Mouse (Mus musculus) limb, embryonic 11.5 days (tissue): ENCODE results near the gene Tspan17. TPM values are rescaled to one million over a fixed set of nuclear protein-coding genes. Genes with fewer than 3 reads are reported as not detected.
A peak's percentile ranks its signal among the peaks of the same experiment; 100 is the strongest.
"Not testable (repeated sequence)": the region's sequence is repeated elsewhere in the genome, so short reads cannot be mapped to it uniquely, and the experiment has no call there.

Source experiments
- ATAC-seq: fragments of 200-750 bp; cut with Nextera tagmentation; 2 replicates; pipeline ENCODE4 v1.8.0; 2017; ENCODE audit warnings: low read depth; ENCODE audit not compliant: insufficient number of reproducible peaks, low FRiP score, low TSS enrichment
- DNase-seq: peaks from one replicate; pipeline ENCODE4 v3.0.0-alpha.2; 2015; ENCODE audit warnings: low spot score
- H3K27ac ChIP-seq: fragments of 300-500 bp; sonication (generic); replicated peaks from 2 replicates; pipeline ENCODE4 v1.5.1; 2014; ENCODE audit warnings: low read depth, mild to moderate bottlenecking, low read length
- H3K27me3 ChIP-seq: fragments of 300-500 bp; sonication (generic); 2 replicates; pipeline ENCODE4 v1.6.1; 2014; ENCODE audit warnings: mild to moderate bottlenecking, low read length, mixed read lengths; ENCODE audit not compliant: control insufficient read depth, insufficient read depth
- H3K36me3 ChIP-seq: fragments of 300-500 bp; sonication (generic); 2 replicates; pipeline ENCODE4 v1.6.1; 2014; ENCODE audit warnings: mild to moderate bottlenecking, low read length, moderate library complexity, mixed read lengths; ENCODE audit not compliant: control insufficient read depth, insufficient read depth
- H3K4me1 ChIP-seq: fragments of 300-500 bp; sonication (generic); 2 replicates; pipeline ENCODE4 v1.6.1; 2014; ENCODE audit warnings: low read length, mixed read lengths; ENCODE audit not compliant: control insufficient read depth, insufficient read depth
- H3K4me2 ChIP-seq: fragments of 300-500 bp; sonication (generic); 2 replicates; pipeline ENCODE4 v1.6.1; 2014; ENCODE audit warnings: low read depth, mild to moderate bottlenecking, moderate library complexity; ENCODE audit not compliant: severe bottlenecking
- H3K4me3 ChIP-seq: fragments of 300-500 bp; sonication (generic); 2 replicates; pipeline ENCODE4 v1.5.1; 2014; ENCODE audit warnings: low read depth, low read length
- H3K9ac ChIP-seq: fragments of 300-500 bp; sonication (generic); 2 replicates; pipeline ENCODE4 v1.6.1; 2014; ENCODE audit warnings: mild to moderate bottlenecking, low read length
- H3K9me3 ChIP-seq: fragments of 300-500 bp; sonication (generic); 2 replicates; pipeline ENCODE4 v1.6.1; 2016; ENCODE audit warnings: low read length; ENCODE audit not compliant: control insufficient read depth
- WGBS: fragments of 180-500 bp; shearing (Covaris S2); extraction: QIAGEN DNeasy Blood & Tissue Kit; methylation state at CpG from one replicate; pipeline ENCODE4 v1.1.7; 2014; 5-methylcytosine and 5-hydroxymethylcytosine counted together
- polyA plus RNA-seq: library from polyadenylated mRNA; unstranded; fragments of >200 nt; fragmentation: Nextera tagmentation; extraction: Ambion mirVana; gene quantifications from 2 replicates; pipeline ENCODE4 v1.2.1, GENCODE M21; 2014

Tspan17 gene
- polyA plus RNA-seq, 1 experiment from 2014 or later = 1.8 TPM

DNA sequence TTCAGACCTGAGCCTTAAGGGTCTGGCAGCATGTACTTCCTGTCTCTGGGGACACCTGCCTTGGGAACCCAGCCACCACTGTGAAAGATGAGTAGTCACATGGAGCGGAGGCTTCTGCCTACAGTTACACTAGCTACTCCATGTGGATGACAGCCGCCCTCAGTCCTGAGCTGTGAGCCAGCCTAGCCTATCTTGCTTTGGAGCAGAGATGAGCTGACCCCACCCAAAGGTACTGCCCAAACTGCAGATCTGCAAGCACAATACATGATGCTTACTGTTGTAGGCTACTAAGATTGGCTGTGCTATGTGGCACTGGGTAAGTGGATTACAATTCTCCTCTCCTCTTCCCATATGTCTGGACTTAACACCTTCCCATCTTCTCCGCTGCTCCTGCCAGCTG is 8.1 kb upstream of the Tspan17 start:
- DNase-seq (no peak), ATAC-seq (no peak)
- H3K4me3 ChIP-seq = no peak overlapping the region
- H3K36me3 ChIP-seq = no peaks in the 10 kb centered on the region
- H3K27me3 ChIP-seq = no peaks in the 10 kb centered on the region
- no peak overlapping the region for H3K4me2 ChIP-seq
- no peak overlapping the region for H3K27ac ChIP-seq
- 84% methylated on average over 3 of the region's 3 CpGs for WGBS
- H3K9me3 ChIP-seq = no peaks in the 10 kb centered on the region
- H3K4me1 ChIP-seq = no peaks in the 10 kb centered on the region
- no peak overlapping the region for H3K9ac ChIP-seq

DNA sequence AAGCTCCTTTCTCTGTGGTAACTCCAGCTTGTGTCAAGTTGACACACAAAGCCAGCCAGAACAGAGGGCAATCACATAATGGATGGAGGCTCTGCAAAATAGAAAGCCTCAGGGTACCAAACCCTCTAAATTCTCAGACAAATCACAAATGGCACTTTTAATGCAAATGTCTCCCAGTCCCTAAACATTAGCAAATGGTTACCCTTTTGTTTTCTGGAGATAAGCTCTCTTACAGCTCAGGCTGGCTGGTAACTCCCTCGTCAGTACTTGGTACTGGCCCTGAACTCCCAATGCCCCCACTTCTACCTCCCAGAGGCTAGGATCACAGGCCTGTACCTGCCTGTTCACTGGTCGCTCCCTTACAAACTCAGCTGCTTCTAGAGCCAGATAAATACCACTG is 5.9 kb upstream of the Tspan17 start:
- 61% methylated on average over 2 of the region's 2 CpGs for WGBS
- no peaks in the 10 kb centered on the region for H3K27me3 ChIP-seq
- H3K4me3 ChIP-seq = no peak overlapping the region
- H3K9ac ChIP-seq = no peak overlapping the region
- ATAC-seq (no peak), DNase-seq (no peak)
- H3K4me2 ChIP-seq = no peak overlapping the region
- no peaks in the 10 kb centered on the region for H3K4me1 ChIP-seq
- H3K27ac ChIP-seq = no peak overlapping the region
- H3K9me3 ChIP-seq = no peaks in the 10 kb centered on the region
- H3K36me3 ChIP-seq = no peaks in the 10 kb centered on the region

DNA sequence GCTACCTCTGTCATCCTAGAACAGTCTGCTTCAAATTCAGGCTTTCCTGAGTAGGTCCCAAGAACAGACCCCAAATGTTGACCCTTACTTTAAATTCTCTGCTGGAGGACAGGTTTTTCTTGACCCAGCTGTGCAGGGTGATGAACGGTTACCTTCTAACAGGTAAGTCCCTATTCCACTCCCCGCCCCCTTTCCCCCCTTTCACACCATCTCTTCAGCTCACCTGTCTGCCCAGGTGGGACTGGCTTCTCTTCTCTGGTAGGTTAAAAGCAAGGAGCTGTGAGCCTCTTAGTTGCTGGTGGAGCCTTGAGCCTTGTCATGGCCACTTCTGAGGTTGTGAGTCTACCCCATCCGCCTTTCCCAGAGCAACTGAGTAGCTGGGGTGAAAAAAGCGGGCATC is 5.5 kb upstream of the Tspan17 start, which contains the start of gene Eif4e1b:
Gene Eif4e1b (plus strand): TSS at position 301 of the 400 bp plus-strand sequence.
- 94% methylated on average over 4 of the region's 4 CpGs for WGBS
- no peak for DNase-seq

DNA sequence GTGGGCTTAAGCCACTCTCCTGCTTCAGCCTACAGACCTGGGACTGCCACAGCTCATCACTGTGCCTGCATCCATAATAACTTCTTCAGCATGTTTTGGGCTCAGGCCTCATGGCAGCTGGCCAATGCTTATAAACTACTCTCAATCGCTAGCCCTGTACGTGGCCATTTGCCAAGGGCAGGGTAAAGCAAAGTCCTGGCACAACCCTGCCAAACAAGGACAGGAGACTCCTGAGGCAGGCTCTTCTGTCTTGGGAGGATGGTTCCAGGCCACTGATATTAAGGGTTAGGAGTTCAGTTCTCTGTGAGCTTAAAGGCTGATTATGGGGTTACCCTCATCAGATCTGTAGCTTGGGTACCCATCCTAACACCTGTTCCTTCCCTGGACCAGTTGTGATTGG is 1.6 kb upstream of the Tspan17 start:
- H3K27me3 ChIP-seq = peaks cover 24% of the 10 kb centered on the region

More for the DNA sequence above, 5.5 kb upstream of the Tspan17 start, which contains the start of gene Eif4e1b:
- Histone ChIP-seq H3K27ac (no peak within 1 kb of the TSS), H3K9me3 (no peaks in the 10 kb centered on the region), H3K4me1 (no peaks in the 10 kb centered on the region), H3K36me3 (no peaks in the 10 kb centered on the region), H3K4me3 (no peak within 1 kb of the TSS), H3K4me2 (no peak within 1 kb of the TSS), H3K27me3 (no peaks in the 10 kb centered on the region), H3K9ac (no peak within 1 kb of the TSS)
- ATAC-seq = no peak

DNA sequence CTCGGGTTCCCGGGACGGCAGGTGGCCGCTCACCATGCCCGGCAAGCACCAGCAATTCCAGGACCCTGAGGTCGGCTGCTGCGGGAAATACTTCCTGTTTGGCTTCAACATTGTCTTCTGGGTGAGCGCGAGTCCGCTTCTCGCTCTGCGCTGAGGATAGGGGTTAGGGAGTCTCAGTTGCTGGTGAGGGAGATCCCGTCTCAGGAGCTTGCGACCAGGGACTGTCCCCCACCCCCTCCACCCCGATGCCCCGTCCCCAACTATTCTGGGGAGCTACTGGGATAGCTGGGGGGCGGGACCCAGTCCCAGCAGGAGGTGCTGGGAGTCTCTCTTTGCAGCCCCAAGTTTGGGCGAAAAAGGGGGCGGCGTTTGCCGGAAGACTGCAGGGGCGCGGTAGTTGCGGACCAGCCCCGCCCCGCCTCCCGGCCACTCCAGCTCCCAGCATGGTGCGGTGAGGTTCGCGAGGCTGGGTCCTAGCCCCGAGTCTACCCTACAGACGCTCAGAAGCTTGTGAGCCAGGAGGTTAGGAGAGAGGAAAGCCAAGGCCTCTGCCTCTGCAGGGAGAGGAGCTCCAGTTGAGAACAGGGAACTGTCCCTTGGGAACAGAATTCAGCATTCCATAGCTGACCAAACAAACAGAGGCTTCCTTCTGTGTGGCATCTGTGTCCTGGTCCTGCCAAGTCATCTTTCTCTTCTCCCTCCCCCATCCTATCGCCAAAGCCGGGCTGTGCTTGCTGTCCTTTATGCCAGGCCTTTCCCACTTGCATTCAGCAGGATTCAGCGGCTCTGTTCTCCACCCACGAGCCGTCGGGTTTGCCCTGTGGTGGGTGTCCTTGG is 602 bp downstream of the Tspan17 start:
- Histone ChIP-seq H3K27me3 (peaks cover 24% of the 10 kb centered on the region), H3K4me3 (peak overlapping the region; percentile 49), H3K9me3 (no peaks in the 10 kb centered on the region), H3K4me1 (peaks cover 4% of the 10 kb centered on the region; the same call in 1 of the 2 replicates), H3K36me3 (no peaks in the 10 kb centered on the region), H3K9ac (no peak overlapping the region), H3K4me2 (peak overlapping the region; percentile 93), H3K27ac (no peak overlapping the region)
- WGBS = 3% methylated on average over 38 of the region's 38 CpGs
- ATAC-seq (0 out of 2 replicates have a peak, but pooled peaks have one; percentile 12), DNase-seq (peak; percentile 54)

More for the DNA sequence above, 1.6 kb upstream of the Tspan17 start:
- not testable (repeated sequence) for H3K4me3 ChIP-seq, H3K4me1 ChIP-seq, H3K36me3 ChIP-seq, H3K9me3 ChIP-seq, DNase-seq, ATAC-seq, H3K9ac ChIP-seq, H3K27ac ChIP-seq, H3K4me2 ChIP-seq
- WGBS = 81% methylated on average over 2 of the region's 2 CpGs

DNA sequence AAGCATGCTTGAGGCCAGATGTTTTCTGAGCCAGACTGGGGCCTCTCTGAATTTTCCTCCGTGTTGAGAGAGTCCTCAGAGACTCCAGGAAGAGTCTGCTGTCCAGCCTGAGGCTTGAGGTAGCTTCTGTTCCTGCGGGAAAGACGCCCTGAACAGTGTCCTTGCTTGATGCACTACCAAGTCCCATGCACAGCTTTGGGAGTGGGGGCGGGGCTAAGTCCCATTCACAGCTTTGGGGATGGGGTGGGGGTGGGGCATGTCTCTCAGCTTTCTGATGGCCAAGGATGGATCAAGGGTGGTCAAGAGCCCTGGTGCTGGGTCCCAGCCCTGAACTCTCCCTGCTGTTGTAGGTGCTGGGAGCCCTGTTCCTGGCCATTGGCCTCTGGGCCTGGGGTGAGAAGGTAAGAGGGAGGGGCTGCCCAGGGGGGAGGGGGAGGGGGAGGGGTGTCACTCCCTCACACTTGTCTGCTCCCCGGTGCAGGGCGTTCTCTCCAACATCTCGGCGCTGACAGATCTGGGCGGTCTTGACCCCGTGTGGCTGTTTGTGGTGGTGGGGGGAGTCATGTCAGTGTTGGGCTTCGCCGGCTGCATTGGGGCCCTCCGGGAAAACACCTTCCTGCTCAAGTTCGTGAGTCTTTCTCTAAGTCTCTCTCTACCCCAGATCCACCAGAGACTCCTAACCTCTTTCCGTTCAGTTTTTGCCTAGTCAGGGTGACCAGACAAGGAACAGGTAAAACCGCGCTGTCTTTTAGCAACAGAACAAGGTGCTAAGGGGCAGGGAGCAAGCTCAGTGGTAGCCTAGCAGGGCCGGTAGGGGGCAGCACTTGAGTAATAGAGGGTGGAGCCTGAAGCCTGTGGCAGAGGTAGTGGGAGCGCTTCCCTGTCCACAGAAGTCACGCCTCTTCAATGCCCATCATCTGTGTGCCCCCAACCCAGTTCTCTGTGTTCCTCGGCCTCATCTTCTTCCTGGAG is 3.4 kb downstream of the Tspan17 start:
- 13% methylated on average over 19 of the region's 21 CpGs for WGBS
- no peaks in the 10 kb centered on the region for H3K36me3 ChIP-seq
- H3K27ac ChIP-seq = no peak overlapping the region
- peak; percentile 56 for DNase-seq
- no peaks in the 10 kb centered on the region for H3K9me3 ChIP-seq
- no peak overlapping the region for H3K4me2 ChIP-seq
- no peak overlapping the region for H3K9ac ChIP-seq
- H3K27me3 ChIP-seq = peaks cover 24% of the 10 kb centered on the region
- H3K4me1 ChIP-seq = peaks cover 4% of the 10 kb centered on the region; the same call in 1 of the 2 replicates
- ATAC-seq = no peak
- no peak overlapping the region for H3K4me3 ChIP-seq

DNA sequence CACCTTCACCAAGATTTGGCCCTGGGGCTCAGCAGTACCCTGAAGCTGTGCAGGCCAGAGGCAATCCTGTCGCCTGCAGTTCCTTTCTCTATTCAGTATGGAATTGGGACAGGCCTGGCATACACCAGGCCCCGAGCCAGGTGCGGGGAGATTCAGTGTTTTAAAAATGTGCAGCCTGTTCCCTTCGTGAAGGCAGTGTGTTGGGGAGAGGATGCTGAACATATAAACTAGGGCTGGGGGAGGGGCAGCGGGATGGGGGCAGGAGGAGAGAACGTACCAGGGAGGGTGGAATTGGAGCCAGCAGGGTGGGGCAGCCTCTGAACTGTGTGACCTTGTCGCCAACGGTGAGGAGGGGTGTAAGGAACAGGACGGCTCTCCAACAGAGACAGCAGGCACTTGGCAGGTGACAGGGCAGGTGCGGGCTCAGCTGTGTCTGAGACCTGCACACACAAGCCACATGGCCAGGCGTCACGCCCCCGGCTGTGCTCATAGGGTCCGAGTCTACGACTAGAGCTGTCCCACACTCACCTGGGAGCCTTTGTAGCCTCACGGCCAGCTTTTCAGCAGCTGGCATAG is 4.9 kb downstream of the Tspan17 start:
- WGBS = 69% methylated on average over 16 of the region's 16 CpGs
- ATAC-seq (no peak), DNase-seq (no peak)
- H3K27me3 ChIP-seq = peaks cover 24% of the 10 kb centered on the region
- no peaks in the 10 kb centered on the region for H3K36me3 ChIP-seq
- H3K4me2 ChIP-seq = no peak overlapping the region
- H3K4me3 ChIP-seq = no peak overlapping the region
- H3K27ac ChIP-seq = no peak overlapping the region
- peaks cover 4% of the 10 kb centered on the region; the same call in 1 of the 2 replicates for H3K4me1 ChIP-seq
- H3K9me3 ChIP-seq = no peaks in the 10 kb centered on the region
- H3K9ac ChIP-seq = no peak overlapping the region

DNA sequence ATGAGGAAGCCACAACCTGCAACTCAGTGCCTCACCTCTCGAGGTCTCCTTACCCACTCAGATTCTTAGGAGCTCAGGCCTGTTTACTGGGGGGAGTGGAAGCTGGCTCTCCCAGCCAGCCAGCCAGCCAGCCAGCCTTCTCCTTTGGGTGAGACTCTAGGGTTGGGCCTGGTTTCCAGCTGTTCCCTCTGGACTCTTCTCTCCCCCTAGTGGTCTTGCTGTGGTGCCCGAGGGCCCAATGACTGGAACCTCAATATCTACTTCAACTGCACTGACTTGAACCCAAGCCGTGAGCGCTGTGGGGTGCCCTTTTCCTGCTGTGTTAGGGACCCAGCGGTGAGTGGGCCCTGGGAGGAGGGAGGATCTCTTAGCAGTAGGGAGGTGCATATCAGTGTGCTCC is 5.7 kb downstream of the Tspan17 start:
- H3K9ac ChIP-seq = no peak overlapping the region
- DNase-seq (no peak), ATAC-seq (no peak)
- peaks cover 3% of the 10 kb centered on the region; the same call in 1 of the 2 replicates for H3K4me1 ChIP-seq
- 50% methylated on average over 5 of the region's 5 CpGs for WGBS
- no peak overlapping the region for H3K27ac ChIP-seq
- H3K4me3 ChIP-seq = no peak overlapping the region
- H3K9me3 ChIP-seq = no peaks in the 10 kb centered on the region
- no peaks in the 10 kb centered on the region for H3K36me3 ChIP-seq
- no peak overlapping the region for H3K4me2 ChIP-seq
- peaks cover 19% of the 10 kb centered on the region for H3K27me3 ChIP-seq
